Mouse (Mus musculus) forebrain, postnatal 0 days (tissue): ENCODE measurements around the gene Pex13. TPM values are rescaled to one million over a fixed set of nuclear protein-coding genes. Genes with fewer than 3 reads are reported as not detected.
"Not testable (repeated sequence)": the region's sequence is repeated elsewhere in the genome, so short reads cannot be mapped to it uniquely, and the experiment has no call there.

Experiments used
- ATAC-seq: fragments of 200-750 bp; cut with Nextera tagmentation; 2 replicates; pipeline ENCODE4 v1.8.0; 2017; ENCODE audit warnings: mild to moderate bottlenecking, moderate library complexity
- DNase-seq: peaks from one replicate; pipeline ENCODE4 v3.0.0-alpha.2; 2015
- H3K27ac ChIP-seq: fragments of 300-500 bp; sonication (generic); 2 replicates; pipeline ENCODE4 v1.5.1; 2014; ENCODE audit warnings: low read depth, mild to moderate bottlenecking, antibody characterized with exemption, low read length, moderate library complexity, mixed read lengths
- H3K27me3 ChIP-seq: fragments of 300-500 bp; sonication (generic); 2 replicates; pipeline ENCODE4 v1.6.1; 2014; ENCODE audit warnings: mild to moderate bottlenecking, low read length, mixed read lengths; ENCODE audit not compliant: insufficient read depth
- H3K36me3 ChIP-seq: fragments of 300-500 bp; sonication (generic); 2 replicates; pipeline ENCODE4 v1.6.1; 2014; ENCODE audit warnings: mild to moderate bottlenecking, moderate library complexity; ENCODE audit not compliant: insufficient read depth
- H3K4me1 ChIP-seq: fragments of 300-500 bp; sonication (generic); 2 replicates; pipeline ENCODE4 v1.6.1; 2014; ENCODE audit warnings: antibody characterized with exemption; ENCODE audit not compliant: insufficient read depth
- H3K4me2 ChIP-seq: fragments of 300-500 bp; sonication (generic); 2 replicates; pipeline ENCODE4 v1.6.1; 2014; ENCODE audit warnings: low read depth, mild to moderate bottlenecking, moderate library complexity
- H3K4me3 ChIP-seq: fragments of 300-500 bp; sonication (generic); 2 replicates; pipeline ENCODE4 v1.5.1; 2014; ENCODE audit warnings: low read depth, low read length, mixed read lengths
- H3K9ac ChIP-seq: fragments of 300-500 bp; sonication (generic); 2 replicates; pipeline ENCODE4 v1.6.1; 2014; ENCODE audit warnings: mild to moderate bottlenecking
- H3K9me3 ChIP-seq: fragments of 300-500 bp; sonication (generic); 2 replicates; pipeline ENCODE4 v1.6.1; 2016; ENCODE audit warnings: low read length
- CTCF ChIP-seq: sonication (generic); IDR thresholded peaks from 2 replicates; pipeline ENCODE4 v1.5.1; 2016; ENCODE audit warnings: antibody characterized with exemption, control low read depth, low read depth
- WGBS: fragments of 180-500 bp; shearing (Covaris S2); extraction: QIAGEN DNeasy Blood & Tissue Kit; methylation state at CpG from one replicate; pipeline ENCODE4 v1.1.7; 2014; 5-methylcytosine and 5-hydroxymethylcytosine counted together
- polyA plus RNA-seq: library from polyadenylated mRNA; unstranded; fragments of >200 nt; fragmentation: Nextera tagmentation; extraction: Ambion mirVana; gene quantifications from 2 replicates; pipeline ENCODE4 v1.2.1, GENCODE M21; 2015
- total RNA-seq: library from RNA; depleted of rRNA; stranded (reverse); fragments of >200 nt; gene quantifications from 2 replicates; pipeline ENCODE4 v1.2.3, GENCODE M21; 2014; rRNA removed

Gene Pex13
- total and polyA plus RNA-seq, 2 experiments from 2014 or later: 23.5 to 24.9 TPM

DNA sequence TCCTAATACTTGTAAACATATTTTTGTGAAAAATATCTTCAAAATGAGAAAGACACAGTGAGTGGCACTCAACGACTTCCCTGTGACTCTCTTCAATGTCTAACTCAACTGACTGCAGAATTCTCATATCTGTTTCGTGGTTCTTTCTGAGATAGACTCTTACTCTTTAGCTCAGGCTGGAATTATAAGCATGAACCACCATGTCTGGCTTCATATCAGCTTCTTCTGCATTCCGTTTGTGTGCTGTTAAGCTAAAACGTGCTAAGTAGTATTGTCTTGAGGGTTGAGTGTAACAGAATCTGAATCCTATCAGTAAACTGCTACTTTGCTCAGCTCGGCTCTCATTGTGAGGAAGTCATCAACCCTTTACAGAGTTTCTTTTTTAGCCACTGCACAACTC is 46.8 kb downstream of the Pex13 start:
- TF ChIP-seq CTCF: no peak
- H3K27ac ChIP-seq: no peak overlapping the region
- no peaks in the 10 kb centered on the region for H3K27me3 ChIP-seq
- H3K4me3 ChIP-seq: no peak overlapping the region
- no peak overlapping the region for H3K4me2 ChIP-seq
- H3K36me3 ChIP-seq: peaks cover 23% of the 10 kb centered on the region
- DNase-seq (no peak), ATAC-seq (no peak)
- no peaks in the 10 kb centered on the region for H3K4me1 ChIP-seq
- 83% methylated on average over 5 of the region's 5 CpGs for WGBS
- H3K9me3 ChIP-seq: no peaks in the 10 kb centered on the region
- H3K9ac ChIP-seq: no peak overlapping the region

DNA sequence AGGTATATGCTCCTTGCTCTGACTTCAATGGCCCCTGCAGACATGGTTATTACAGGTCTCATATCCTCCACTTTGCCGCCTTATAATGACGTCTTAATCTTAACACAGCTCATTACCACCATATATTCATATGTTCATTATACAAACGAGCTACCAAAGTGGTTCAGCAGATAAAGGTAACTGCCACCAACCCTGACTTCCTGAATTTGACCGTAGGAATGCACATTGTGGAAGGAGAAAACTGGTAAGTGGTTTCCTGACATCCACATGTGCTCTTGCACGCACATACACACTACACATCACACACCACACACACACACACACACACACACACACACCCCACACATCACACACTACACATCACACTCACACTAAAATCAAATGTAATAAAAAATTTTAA is 51.2 kb downstream of the Pex13 start:
- no peak for DNase-seq
- no peaks in the 10 kb centered on the region for H3K4me1 ChIP-seq
- no peak overlapping the region for H3K4me3 ChIP-seq
- no peak overlapping the region for H3K27ac ChIP-seq
- H3K9ac ChIP-seq: no peak overlapping the region
- no peaks in the 10 kb centered on the region for H3K27me3 ChIP-seq
- no peaks in the 10 kb centered on the region for H3K9me3 ChIP-seq
- no peak for TF ChIP-seq CTCF
- no peak overlapping the region for H3K4me2 ChIP-seq
- no peak for ATAC-seq
- WGBS: 80% methylated on average over 5 of the region's 5 CpGs
- peaks cover 21% of the 10 kb centered on the region for H3K36me3 ChIP-seq

DNA sequence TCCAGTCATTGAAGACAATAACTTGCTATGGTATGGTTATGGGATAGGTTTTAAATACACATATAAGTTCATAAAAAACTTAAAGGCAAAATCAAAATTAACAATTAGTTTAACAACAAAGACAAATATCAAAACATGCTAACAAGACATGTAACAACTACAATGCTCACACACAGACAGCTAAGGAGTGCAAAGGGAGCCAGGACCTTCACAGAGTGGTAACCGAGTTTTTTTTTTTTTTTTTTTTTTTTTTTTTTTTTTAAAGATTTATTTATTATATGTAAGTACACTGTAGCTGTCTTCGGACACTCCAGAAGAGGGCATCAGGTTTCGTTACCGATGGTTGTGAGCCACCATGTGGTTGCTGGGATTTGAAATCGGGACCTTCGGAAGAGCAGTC is 58.5 kb downstream of the Pex13 start:
- H3K27me3 ChIP-seq, H3K4me1 ChIP-seq, H3K4me3 ChIP-seq, H3K9me3 ChIP-seq, H3K27ac ChIP-seq, ATAC-seq, H3K4me2 ChIP-seq, H3K9ac ChIP-seq, DNase-seq: not testable (repeated sequence)
- H3K36me3 ChIP-seq: peaks cover 39% of the 10 kb centered on the region
- WGBS: 91% methylated on average over 6 of the region's 6 CpGs

Other genes starting within 250 kb of the Pex13 start
- gene Ahsa2, start 167.9 kb downstream of the Pex13 start, total RNA-seq: 40.3 and 57.4 TPM in 2 replicates
- gene Ahsa2, start 167.9 kb downstream of the Pex13 start, polyA plus RNA-seq: 55.3 and 56.8 TPM in 2 replicates
- gene 1700093K21Rik, start 144.8 kb downstream of the Pex13 start, total RNA-seq: 0.38 TPM in 1 of 2 replicates, not detected in the other
- gene 1700093K21Rik, start 144.8 kb downstream of the Pex13 start, polyA plus RNA-seq: 0.20 and 0.27 TPM in 2 replicates
- gene 0610010F05Rik, start 32.3 kb downstream of the Pex13 start, total RNA-seq: 128 and 140 TPM in 2 replicates
- 114 and 126 TPM in 2 replicates for gene 0610010F05Rik, start 32.3 kb downstream of the Pex13 start, polyA plus RNA-seq
- 17.8 and 18.0 TPM in 2 replicates for gene Pus10, start 285 bp downstream of the Pex13 start, total RNA-seq
- gene Pus10, start 285 bp downstream of the Pex13 start, polyA plus RNA-seq: 6.8 and 9.0 TPM in 2 replicates
- 0.46 and 0.48 TPM in 2 replicates for gene Rel, start 105.0 kb upstream of the Pex13 start, total RNA-seq
- 0.33 and 0.39 TPM in 2 replicates for gene Rel, start 105.0 kb upstream of the Pex13 start, polyA plus RNA-seq
- gene Papolg, start 229.3 kb upstream of the Pex13 start, total RNA-seq: 27.3 and 28.1 TPM in 2 replicates
- gene Papolg, start 229.3 kb upstream of the Pex13 start, polyA plus RNA-seq: 8.3 and 10.7 TPM in 2 replicates